Mouse (Mus musculus): ENCODE data around the gene Skint5. TPM values are rescaled to one million over a fixed set of nuclear protein-coding genes. Genes with fewer than 3 reads are reported as not detected.
"Not testable (repeated sequence)": the region's sequence is repeated elsewhere in the genome, so short reads cannot be mapped to it uniquely, and the experiment has no call there.

The Skint5 gene
- not detected in 2 replicates for polyA plus RNA-seq (2012; rRNA removed)

DNA sequence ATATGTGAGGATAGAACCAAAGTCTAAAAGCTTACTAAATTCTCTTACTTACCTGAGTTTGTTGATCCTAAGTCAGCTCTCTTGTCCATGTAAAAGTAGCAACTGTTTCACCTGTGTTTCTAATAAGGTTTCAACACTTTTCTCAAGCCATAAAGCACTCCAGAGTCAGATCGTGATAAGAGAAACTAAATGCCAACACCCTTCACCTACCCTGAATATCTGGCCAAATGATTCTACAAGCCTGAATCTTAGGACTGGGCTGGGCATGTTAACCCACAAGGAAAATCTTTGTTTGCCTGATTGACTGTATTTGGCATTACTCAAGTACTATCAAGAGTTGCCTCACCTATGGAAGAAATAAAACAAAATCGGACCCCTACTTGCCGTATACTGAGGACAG lies at the start of gene Skint5:
Gene Skint5, minus strand, starts transcription at position 101 of the 400 bp plus-strand sequence.
- no peak for DNase-seq (ENCODE audit: low read depth, low spot score)
- 86% methylated on average over 3 of the region's 3 CpGs for WGBS

DNA sequence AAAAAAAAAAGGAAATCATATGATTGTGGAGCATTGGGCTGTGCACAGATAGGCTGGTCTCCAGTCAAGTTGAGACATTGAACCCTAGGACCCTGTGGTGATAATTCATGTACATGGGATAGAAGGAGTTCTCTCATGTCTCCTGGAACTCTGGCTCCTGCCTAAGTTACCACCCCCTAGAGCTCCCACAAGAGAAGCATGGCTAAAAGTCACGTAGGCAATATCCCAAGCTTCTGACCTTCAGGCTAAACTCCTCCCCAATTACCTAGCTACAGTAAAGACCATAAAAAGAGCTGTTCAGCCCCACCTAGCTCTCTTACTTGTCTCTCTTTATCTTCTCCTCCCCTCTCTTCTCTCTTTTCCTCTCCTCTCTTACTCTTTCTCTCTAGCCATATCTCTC lies 42.0 kb downstream of the Skint5 start:
- 39% methylated on average over 1 of the region's 1 CpGs for WGBS
- DNase-seq (ENCODE audit: low read depth, low spot score), result no peak

DNA sequence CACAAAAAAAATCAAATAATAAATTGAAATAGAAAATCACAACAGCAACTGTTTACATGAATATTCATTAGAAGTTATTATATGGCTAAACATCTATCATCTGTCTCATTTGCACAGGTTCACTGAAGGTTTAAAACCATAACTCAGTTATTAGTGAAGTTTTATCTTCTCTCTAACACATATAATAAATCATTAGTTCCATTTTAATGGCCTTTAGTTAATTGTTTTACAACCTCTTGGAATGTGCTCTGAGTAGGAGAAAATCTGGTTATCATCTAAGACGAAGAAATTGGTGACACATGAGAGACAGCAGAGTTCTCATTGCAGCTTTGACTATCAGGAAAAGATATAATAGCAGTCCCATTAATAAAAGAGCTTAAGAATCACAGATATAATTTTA lies 235.1 kb downstream of the Skint5 start:
- WGBS, result 34% methylated on average over 1 of the region's 1 CpGs
- DNase-seq (ENCODE audit: low read depth, low spot score), result no peak

DNA sequence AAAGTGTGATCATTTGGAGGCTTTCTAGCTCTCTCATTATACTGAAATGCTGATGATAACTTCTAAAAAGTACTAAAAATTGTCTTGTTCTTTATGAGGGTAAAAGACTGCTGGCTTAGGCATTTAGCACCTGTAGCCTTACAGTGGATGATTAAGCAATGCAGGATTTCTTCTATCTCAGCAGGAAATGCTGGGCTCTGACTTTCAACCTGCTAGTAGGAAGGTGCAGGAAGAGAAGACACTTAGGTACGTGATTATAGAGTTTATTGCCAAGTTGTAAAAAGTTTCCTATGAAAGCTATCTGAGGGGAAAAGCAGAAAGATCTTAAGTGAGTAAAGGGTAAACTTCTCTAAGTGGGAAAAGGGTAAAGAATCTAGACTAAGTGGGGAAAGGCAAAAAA lies 235.6 kb downstream of the Skint5 start:
- WGBS, result 14% methylated on average over 1 of the region's 1 CpGs
- DNase-seq (ENCODE audit: low read depth, low spot score), result no peak

DNA sequence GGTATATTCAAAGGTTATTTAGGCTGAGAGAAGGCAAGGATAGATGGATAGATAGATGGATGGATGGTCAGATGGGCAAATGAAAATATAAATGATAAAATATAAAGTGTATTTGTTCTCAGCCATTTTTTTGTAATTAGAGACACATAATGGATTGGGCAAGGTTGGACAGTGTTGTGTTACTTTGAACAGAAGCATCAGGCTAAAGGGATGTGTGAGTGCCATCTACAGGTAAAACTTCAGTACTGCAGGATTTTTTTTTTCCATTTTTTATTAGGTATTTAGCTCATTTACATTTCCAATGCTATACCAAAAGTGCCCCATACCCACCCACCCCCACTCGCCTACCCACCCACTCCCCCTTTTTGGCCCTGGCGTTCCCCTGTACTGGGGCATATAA lies 551.1 kb downstream of the Skint5 start:
- WGBS, result 51% methylated on average over 2 of the region's 2 CpGs
- DNase-seq (ENCODE audit: low read depth, low spot score), result not testable (repeated sequence)

Other genes starting within 250 kb of the Skint5 start
- gene Skint11, start 163.9 kb upstream of the Skint5 start, polyA plus RNA-seq (2012; rRNA removed), result not detected in 2 replicates

Data from large intestine, adult 2 months (tissue).